Mouse (Mus musculus) kidney, embryonic 15.5 days (tissue): ENCODE data around the gene Myo3a. TPM values are rescaled to one million over a fixed set of nuclear protein-coding genes. Genes with fewer than 3 reads are reported as not detected.

Source experiments
- ATAC-seq: fragments of 200-750 bp; cut with Nextera tagmentation; replicated peaks from 2 replicates; pipeline ENCODE4 v1.8.0; 2017; ENCODE audit warnings: moderate TSS enrichment; ENCODE audit not compliant: low FRiP score
- H3K27ac ChIP-seq: fragments of 300-500 bp; sonication (generic); 2 replicates; pipeline ENCODE4 v1.5.1; 2015; ENCODE audit warnings: mild to moderate bottlenecking, inconsistent platforms
- H3K27me3 ChIP-seq: fragments of 300-500 bp; sonication (generic); 2 replicates; pipeline ENCODE4 v1.6.1; 2015; ENCODE audit warnings: inconsistent platforms
- H3K36me3 ChIP-seq: fragments of 300-500 bp; sonication (generic); 2 replicates; pipeline ENCODE4 v1.6.1; 2015; ENCODE audit warnings: inconsistent platforms
- H3K4me1 ChIP-seq: fragments of 300-500 bp; sonication (generic); 2 replicates; pipeline ENCODE4 v1.6.1; 2015; ENCODE audit warnings: inconsistent platforms
- H3K4me2 ChIP-seq: fragments of 300-500 bp; sonication (generic); 2 replicates; pipeline ENCODE4 v1.6.1; 2015; ENCODE audit warnings: moderate library complexity, mild to moderate bottlenecking, inconsistent platforms
- H3K4me3 ChIP-seq: fragments of 300-500 bp; sonication (generic); replicated peaks from 2 replicates; pipeline ENCODE4 v1.5.1; 2015; ENCODE audit warnings: mild to moderate bottlenecking, inconsistent platforms
- H3K9ac ChIP-seq: fragments of 300-500 bp; sonication (generic); 2 replicates; pipeline ENCODE4 v1.6.1; 2015; ENCODE audit warnings: mild to moderate bottlenecking, inconsistent platforms
- H3K9me3 ChIP-seq: fragments of 300-500 bp; sonication (generic); replicated peaks from 2 replicates; pipeline ENCODE4 v1.6.1; 2016; ENCODE audit warnings: inconsistent platforms
- WGBS: fragments of 180-500 bp; shearing (Covaris S2); methylation state at CpG from one replicate; pipeline ENCODE4 v1.1.7; 2015; ENCODE audit warnings: mixed read lengths; 5-methylcytosine and 5-hydroxymethylcytosine counted together
- polyA plus RNA-seq: library from polyadenylated mRNA; unstranded; fragments of >200 nt; fragmentation: Nextera tagmentation; extraction: Ambion mirVana; gene quantifications from 2 replicates; pipeline ENCODE4 v1.2.1, GENCODE M21; 2015

The Myo3a gene
- polyA plus RNA-seq, 1 experiment from 2014 or later, result 0.17 TPM

DNA sequence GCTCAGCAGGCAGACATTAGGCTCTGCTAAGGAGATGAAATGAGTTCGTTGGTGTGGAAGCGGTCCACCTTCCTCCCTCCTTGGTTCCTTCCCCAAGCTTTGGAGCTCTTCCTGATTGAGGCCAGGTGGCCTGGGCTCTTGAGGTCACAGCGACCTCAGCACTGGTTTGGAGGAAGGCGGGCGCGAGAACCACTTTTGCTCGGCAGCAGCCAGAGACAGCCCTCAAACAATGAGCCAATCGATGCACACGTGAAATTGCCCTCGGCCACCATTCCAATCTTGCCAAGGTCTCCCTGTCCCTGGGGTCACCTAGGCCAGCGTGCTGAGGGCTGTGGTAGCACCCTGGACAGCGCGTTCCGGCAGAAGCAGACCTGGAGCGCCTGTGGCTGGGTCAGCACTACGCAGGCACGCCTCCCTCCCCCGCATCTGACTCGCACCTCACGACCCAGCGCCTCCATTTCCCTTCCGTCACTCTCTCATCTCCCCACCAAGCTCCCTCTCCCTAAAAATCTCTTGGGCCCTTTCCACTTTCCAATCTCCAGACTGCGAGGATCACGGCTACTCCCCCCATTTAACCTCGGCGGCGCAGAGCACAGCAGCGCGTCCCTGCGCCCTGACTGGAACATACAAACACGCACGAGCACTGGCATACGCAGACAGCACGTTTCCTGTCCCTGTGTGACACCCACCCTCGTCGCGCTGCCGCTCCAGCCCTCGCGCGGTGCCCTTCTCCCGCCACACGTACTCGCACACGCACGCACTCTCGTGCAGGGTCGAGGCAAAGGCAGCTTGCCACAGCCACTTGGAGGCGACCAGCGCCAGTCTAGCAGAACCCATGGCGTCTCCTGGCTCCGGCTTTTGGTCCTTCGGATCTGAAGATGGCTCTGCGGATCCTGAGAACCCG lies 394.8 kb downstream of the Myo3a start, which contains the start of gene Gad2:
Gad2 (plus strand) TSS at position 378 of the 904 bp plus-strand sequence.
- peak within 1 kb of the TSS; percentile 73 for H3K4me2 ChIP-seq
- H3K4me3 ChIP-seq, result peak within 1 kb of the TSS; percentile 42
- no peak within 1 kb of the TSS for H3K27ac ChIP-seq
- under 1% methylated on average over 54 of the region's 55 CpGs for WGBS
- peaks cover 24% of the 10 kb centered on the region for H3K4me1 ChIP-seq
- H3K9me3 ChIP-seq, result no peaks in the 10 kb centered on the region
- peak; percentile 93 for ATAC-seq
- no peak within 1 kb of the TSS for H3K9ac ChIP-seq
- no peaks in the 10 kb centered on the region for H3K36me3 ChIP-seq
- peaks cover 99% of the 10 kb centered on the region for H3K27me3 ChIP-seq

DNA sequence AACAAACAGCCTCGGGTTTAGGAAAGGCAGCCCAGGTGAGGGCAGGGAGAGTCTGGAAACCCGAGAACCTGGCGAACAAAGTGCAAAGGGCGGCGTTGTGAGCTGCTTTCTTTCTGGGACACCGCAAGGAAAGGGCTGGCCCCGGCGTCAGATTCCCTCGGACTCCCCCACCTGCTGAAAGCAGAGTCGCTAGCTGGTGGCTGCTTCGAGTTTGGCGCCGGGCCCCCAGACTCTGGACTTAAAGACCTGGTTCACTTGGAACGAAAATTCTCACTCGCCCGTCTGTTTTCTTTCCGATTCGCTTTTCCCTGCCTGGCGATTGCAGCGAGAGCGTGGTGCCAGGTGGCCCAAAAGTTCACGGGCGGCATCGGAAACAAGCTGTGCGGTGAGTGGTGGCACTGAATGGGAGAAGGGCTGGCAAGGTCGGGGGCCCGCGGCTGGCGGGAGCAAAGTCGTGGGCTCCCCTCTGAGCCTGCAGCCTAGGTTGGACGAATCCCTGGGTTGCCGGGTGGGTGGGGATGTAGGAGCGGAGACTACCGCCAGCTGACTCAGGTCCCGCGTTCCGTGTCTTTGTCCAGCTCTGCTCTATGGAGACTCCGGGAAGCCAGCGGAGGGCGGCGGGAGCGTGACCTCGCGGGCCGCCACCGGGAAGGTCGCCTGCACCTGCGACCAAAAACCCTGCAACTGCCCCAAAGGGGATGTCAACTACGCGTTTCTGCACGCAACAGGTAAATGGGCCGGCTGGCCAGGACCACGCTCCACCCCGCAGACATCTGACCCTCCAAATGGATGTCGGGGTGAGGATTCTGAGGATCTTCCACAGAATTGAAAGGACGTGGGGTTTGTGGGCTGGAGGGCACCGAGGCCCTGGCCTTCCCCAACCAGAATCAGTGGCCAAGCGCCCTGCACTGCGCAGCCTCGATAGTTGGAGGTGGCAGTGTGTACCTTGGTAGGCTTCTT lies 396.1 kb downstream of the Myo3a start:
- peaks cover 99% of the 10 kb centered on the region for H3K27me3 ChIP-seq
- no peaks in the 10 kb centered on the region for H3K36me3 ChIP-seq
- H3K27ac ChIP-seq, result no peak overlapping the region
- no peak for ATAC-seq
- WGBS, result under 1% methylated on average over 60 of the region's 60 CpGs
- no peaks in the 10 kb centered on the region for H3K9me3 ChIP-seq
- H3K4me3 ChIP-seq, result peak overlapping the region; percentile 42
- no peak overlapping the region for H3K9ac ChIP-seq
- peaks cover 24% of the 10 kb centered on the region for H3K4me1 ChIP-seq
- peak overlapping the region; percentile 73 for H3K4me2 ChIP-seq

DNA sequence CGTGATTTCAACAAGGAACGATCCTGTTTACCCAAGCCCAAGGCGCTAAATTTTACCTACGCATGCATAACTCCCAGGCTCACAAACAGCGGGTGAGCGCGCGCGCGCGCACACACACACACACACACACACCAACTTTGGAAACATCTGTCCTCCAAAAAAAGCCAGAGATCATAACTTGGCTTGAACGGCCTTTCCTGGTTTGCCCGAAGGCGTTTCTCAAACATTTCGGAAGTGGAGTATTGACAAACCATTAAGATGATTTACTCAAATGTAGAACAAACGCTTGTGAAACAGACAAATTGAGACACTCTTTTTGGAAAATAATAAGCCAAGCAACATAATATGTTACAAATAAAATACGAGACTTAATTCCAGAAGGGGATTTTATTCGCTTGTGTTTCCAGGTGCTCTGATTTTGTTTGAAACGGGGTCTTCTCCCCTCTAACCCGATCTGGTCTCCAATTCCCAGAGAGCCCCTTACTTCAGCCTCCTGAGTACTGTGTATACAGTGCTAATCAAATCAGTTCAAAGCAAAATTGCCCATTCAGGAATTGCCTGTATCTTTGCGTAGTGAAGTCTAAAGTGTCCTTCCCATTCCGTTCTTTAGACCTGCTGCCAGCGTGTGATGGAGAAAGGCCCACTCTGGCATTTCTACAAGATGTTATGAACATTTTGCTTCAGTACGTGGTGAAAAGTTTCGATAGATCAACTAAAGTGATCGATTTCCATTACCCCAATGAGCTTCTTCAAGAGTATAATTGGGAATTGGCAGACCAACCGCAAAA lies 397.1 kb downstream of the Myo3a start:
- Histone ChIP-seq H3K36me3 (no peaks in the 10 kb centered on the region), H3K9me3 (no peaks in the 10 kb centered on the region), H3K4me1 (peaks cover 24% of the 10 kb centered on the region), H3K4me2 (no peak overlapping the region), H3K4me3 (no peak overlapping the region), H3K27ac (no peak overlapping the region), H3K27me3 (peaks cover 94% of the 10 kb centered on the region), H3K9ac (no peak overlapping the region)
- no peak for ATAC-seq
- WGBS, result 3% methylated on average over 27 of the region's 27 CpGs

DNA sequence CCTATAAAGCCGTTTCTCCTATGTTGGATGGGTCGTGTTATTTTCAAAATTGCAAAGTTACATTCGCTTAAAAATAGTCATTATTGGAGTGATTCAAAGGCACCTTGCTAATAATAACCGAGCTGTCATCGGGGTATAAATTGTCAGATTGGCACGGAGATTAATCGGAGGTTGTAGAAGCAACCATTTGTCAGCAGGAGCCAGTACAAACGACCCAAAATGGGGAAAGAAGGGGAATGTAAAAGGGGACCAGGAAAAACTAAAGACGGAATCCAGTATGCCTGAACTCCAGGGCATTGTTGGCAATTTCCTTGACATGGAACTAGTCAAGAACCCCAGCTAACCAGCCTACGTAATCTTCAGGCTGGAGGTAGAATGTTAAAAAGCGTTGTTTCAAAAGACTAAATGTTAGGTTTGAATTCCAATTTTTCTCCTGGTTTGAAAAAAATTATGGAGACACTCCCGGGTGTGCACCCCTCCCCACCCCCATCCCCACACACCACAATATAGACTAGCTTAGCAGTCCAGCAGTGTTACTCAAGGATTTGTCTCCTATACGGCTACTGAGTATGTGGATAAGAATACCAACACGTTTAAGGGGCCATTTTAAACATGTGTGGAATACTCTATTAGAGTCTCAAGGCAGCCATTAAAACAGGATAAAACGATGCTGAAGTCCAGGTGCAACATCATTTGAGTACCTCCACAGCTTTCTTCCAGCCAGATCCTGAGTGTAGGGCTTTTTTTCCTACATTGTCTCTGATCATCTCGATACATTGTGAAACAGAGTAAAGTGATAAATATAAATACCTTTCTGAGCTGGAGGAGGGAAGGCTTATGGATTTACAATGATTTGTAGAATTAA lies 398.0 kb downstream of the Myo3a start:
- Histone ChIP-seq H3K27ac (no peak overlapping the region), H3K36me3 (no peaks in the 10 kb centered on the region), H3K9me3 (no peaks in the 10 kb centered on the region), H3K27me3 (peaks cover 89% of the 10 kb centered on the region), H3K9ac (no peak overlapping the region), H3K4me1 (peaks cover 24% of the 10 kb centered on the region), H3K4me3 (no peak overlapping the region), H3K4me2 (no peak overlapping the region)
- ATAC-seq, result no peak
- 8% methylated on average over 16 of the region's 16 CpGs for WGBS

DNA sequence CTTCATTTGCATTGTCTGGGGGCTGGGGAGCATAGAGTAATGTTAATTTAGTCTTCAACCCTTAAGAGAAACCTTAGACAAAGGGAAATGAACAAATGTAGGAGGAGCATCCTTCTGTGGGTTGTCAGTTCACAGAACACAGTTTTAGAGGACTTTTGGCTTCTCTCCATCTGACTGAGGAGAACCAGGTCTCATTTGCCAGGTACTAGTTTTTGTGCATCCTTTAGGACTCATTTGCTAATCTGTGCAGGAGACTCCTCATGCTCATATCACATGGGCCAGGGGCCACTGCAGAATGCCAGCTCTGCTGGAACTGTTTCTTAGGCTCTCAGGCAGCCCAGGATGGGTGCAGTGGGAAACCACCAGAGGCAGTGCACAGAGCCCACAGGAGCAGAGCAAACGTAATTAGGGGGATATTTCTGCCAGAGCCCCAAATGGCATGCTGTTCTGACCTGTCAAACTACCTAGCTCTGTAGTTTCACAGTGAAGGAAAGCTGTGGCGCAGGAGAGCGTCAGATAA lies 399.9 kb downstream of the Myo3a start:
- Histone ChIP-seq H3K9me3 (no peaks in the 10 kb centered on the region), H3K9ac (no peak overlapping the region), H3K4me2 (no peak overlapping the region), H3K4me3 (no peak overlapping the region), H3K27me3 (peaks cover 76% of the 10 kb centered on the region), H3K36me3 (no peaks in the 10 kb centered on the region), H3K4me1 (peaks cover 17% of the 10 kb centered on the region), H3K27ac (no peak overlapping the region)
- WGBS, result 23% methylated on average over 3 of the region's 3 CpGs
- no peak for ATAC-seq

DNA sequence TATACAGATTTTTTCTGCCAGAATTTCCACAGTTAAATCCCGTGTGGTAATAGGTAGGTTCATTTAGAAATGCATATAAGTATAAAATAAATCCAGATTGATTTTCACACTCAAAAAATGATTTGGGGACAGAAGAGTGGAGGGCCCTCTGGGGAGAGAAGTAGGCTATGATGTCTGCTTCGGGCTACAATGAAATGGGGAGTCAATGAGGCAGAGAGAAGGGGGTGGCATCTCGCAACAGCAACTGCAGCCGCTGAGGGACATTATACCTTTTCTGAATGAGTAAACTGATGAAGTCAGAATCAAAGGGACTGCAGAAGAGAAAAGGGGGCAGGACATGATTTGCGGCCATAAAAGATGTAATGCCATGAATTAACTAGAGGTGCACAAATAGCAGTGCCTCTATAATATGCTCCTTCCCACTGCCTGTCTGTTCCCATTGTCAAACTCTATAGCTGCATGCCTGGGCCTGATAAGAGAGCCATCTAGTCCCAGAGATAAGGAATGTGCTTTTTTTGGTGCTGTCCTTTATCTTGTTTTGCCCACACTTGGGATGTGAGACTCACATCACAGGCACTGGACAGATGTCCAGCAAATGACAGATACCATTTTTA lies 400.6 kb downstream of the Myo3a start:
- no peak overlapping the region for H3K9ac ChIP-seq
- no peaks in the 10 kb centered on the region for H3K9me3 ChIP-seq
- H3K27me3 ChIP-seq, result peaks cover 68% of the 10 kb centered on the region
- H3K4me3 ChIP-seq, result no peak overlapping the region
- no peak overlapping the region for H3K27ac ChIP-seq
- ATAC-seq, result no peak
- H3K36me3 ChIP-seq, result no peaks in the 10 kb centered on the region
- H3K4me2 ChIP-seq, result no peak overlapping the region
- WGBS, result 19% methylated on average over 5 of the region's 5 CpGs
- peaks cover 10% of the 10 kb centered on the region for H3K4me1 ChIP-seq

DNA sequence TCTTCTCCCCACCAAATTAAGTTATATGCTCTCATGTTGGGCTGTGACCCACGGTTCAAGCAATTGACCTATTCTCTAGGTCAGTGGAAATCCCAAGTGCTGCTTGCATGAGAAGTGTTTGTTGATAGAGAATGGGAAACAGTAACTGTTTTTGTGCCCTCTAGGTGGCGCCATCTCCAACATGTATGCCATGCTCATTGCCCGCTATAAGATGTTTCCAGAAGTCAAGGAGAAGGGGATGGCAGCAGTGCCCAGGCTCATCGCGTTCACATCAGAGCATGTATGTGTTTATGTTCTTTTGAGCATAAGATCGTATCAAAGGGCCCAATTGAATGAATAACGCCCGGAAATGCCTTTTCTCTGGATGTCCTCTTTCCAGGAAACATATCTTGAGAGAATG lies 407.5 kb downstream of the Myo3a start:
- H3K9me3 ChIP-seq, result no peaks in the 10 kb centered on the region
- no peak overlapping the region for H3K9ac ChIP-seq
- no peaks in the 10 kb centered on the region for H3K36me3 ChIP-seq
- no peaks in the 10 kb centered on the region for H3K4me1 ChIP-seq
- 44% methylated on average over 8 of the region's 8 CpGs for WGBS
- no peak for ATAC-seq
- H3K27me3 ChIP-seq, result peaks cover 10% of the 10 kb centered on the region; the same call in 1 of the 2 replicates
- H3K4me2 ChIP-seq, result no peak overlapping the region
- no peak overlapping the region for H3K27ac ChIP-seq
- no peak overlapping the region for H3K4me3 ChIP-seq

DNA sequence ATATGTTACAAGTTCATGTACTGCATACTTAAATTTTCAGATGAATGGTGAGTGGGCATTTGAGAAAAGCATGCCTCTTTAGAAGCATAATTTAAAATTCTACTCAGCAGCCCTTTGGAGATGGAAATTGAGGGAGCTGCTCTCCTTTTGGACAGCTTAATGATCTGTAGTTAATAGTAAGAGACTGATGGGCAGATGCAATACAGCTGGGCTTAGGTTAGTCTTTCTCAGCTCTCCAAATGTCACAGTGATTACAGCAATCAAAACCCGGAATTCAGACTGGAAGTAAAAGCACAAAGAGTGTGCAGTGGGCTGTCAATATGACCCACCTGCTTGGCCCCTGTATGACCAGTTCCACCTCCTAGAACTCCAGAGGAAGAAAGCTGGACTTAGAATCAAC lies 418.8 kb downstream of the Myo3a start:
- H3K4me2 ChIP-seq, result no peak overlapping the region
- H3K9ac ChIP-seq, result no peak overlapping the region
- ATAC-seq, result no peak
- WGBS, result 13% methylated on average over 1 of the region's 1 CpGs
- H3K27ac ChIP-seq, result no peak overlapping the region
- no peaks in the 10 kb centered on the region for H3K36me3 ChIP-seq
- H3K4me3 ChIP-seq, result no peak overlapping the region
- no peaks in the 10 kb centered on the region for H3K9me3 ChIP-seq
- no peaks in the 10 kb centered on the region for H3K27me3 ChIP-seq
- H3K4me1 ChIP-seq, result no peaks in the 10 kb centered on the region

DNA sequence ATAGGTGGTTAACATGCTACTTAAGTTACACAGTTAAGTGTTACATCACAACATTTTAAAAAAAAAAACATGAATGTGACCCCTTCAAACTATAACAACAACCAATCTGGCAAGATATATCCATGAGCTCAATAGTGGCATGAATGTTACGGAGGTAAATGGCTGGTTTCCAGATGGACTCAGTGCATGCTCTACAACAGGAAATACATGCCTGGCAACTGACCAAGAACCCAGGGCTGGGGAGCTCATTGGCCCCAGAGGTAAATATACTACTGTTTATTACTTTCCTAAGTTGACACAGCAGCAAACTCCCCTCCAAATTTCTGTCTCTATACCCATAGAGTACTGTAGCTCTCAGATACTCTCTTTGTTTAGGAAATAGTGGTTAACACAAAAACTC lies 421.1 kb downstream of the Myo3a start:
- Histone ChIP-seq H3K9me3 (no peaks in the 10 kb centered on the region), H3K36me3 (no peaks in the 10 kb centered on the region), H3K4me1 (no peaks in the 10 kb centered on the region), H3K27ac (no peak overlapping the region), H3K27me3 (no peaks in the 10 kb centered on the region), H3K4me3 (no peak overlapping the region), H3K9ac (no peak overlapping the region), H3K4me2 (no peak overlapping the region)
- no peak for ATAC-seq
- WGBS, result 39% methylated on average over 1 of the region's 1 CpGs

DNA sequence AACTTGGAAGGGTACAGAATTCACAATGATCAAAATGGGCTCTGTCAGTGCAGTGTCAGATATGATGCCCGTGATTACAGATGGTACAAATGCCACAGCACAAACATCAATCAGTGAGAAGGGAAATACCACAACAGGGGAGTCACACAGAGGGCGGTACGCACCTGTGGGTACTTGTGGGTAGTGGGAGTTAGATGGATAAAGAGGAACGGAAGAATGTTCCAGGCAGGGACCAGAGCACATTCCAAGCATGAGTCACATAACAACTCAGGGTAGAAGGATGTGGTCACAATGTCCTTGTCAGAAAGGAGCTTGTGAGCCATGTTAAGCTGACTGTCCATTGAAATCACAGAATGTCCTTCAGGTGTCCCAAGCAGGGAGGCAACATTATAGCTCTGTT lies 424.5 kb downstream of the Myo3a start:
- Histone ChIP-seq H3K9ac (no peak overlapping the region), H3K27me3 (no peaks in the 10 kb centered on the region), H3K27ac (no peak overlapping the region), H3K9me3 (no peaks in the 10 kb centered on the region), H3K36me3 (no peaks in the 10 kb centered on the region), H3K4me1 (no peaks in the 10 kb centered on the region), H3K4me2 (no peak overlapping the region), H3K4me3 (no peak overlapping the region)
- WGBS, result 87% methylated on average over 4 of the region's 4 CpGs
- no peak for ATAC-seq
